Mouse (Mus musculus): Measurements from ENCODE around the gene Pkig. TPM values are rescaled to one million over a fixed set of nuclear protein-coding genes. Genes with fewer than 3 reads are reported as not detected.
A peak's percentile ranks its signal among the peaks of the same experiment; 100 is the strongest.

Pkig gene
- total and polyA plus RNA-seq, 3 experiments = 79.5 to 160 TPM; not detected in 1

DNA sequence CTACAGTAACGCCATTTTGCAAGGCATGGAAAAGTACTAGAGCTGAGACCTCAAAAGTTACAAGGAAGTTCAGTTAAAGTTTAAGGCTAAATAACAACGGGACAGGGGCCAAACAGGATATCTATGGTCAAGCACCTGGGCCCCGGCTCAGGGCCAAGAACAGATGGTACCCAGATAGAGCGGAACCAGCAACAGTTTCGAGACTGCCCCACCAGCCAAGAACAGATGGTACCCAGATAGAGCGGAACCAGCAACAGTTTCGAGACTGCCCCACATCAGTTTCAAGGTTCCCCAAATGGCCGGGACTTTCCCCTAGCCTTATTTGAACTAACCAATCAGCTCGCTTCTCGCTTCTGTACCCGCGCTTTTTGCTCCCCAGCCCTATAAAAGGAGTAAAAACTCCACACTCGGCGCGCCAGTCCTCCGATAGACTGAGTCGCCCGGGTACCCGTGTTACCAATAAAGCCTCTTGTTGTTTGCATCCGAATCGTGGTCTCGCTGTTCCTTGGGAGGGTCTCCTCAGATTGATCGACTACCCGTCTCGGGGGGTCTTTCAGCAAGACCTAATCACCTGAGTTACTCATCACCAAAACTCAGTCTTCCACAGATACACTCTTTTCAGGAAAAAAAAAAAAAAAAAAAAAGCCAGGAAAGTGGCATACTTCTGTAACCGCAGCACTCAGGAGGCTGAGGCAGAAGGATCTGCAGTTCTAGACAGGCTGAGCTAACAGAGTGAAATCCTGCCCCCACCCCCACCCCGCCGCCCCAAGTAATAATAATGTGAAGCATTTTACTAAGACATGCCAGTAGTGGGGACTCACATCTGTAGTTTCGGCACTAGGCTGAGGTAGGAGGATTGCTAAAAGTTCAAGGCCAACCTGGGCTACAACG lies 15.3 kb upstream of the Pkig start:
- peak; percentile 97 for DNase-seq (ENCODE audit: low read depth, low spot score)
- H3K4me1 ChIP-seq (ENCODE audit: control insufficient read depth in 1 of 2, insufficient read depth in 2 of 2, low read length in 2 of 2) = peaks cover 13 to 31% of the 10 kb centered on the region in 2 experiments
- H3K27ac ChIP-seq (ENCODE audit: control insufficient read depth, low read depth, low read length) = peak overlapping the region; percentile 100
- no peak; the same call in 1 of the 2 replicates for TF ChIP-seq SMC3 (IDR thresholded peaks at IDR 0.05; ENCODE audit: low read depth, low read length)
- TF ChIP-seq USF1 (IDR thresholded peaks at IDR 0.05; ENCODE audit: low read depth, low read length) = no peak
- peak; percentile 99 for TF ChIP-seq SIN3A (IDR thresholded peaks at IDR 0.05; ENCODE audit: low read length)
- no peak; the same call in 1 of the 2 replicates for TF ChIP-seq MAX (IDR thresholded peaks at IDR 0.05; ENCODE audit: low read length)
- no peak for TF ChIP-seq USF2 (IDR thresholded peaks at IDR 0.05; ENCODE audit: borderline replicate concordance in 1 of 2, insufficient read depth in 1 of 2, low read depth in 1 of 2, low read length in 2 of 2)
- TF ChIP-seq BHLHE40 (IDR thresholded peaks at IDR 0.05; ENCODE audit: borderline replicate concordance, low read depth, low read length) = no peak
- TF ChIP-seq CHD1 (IDR thresholded peaks at IDR 0.05; ENCODE audit: low read depth, low read length) = no peak; the same call in 1 of the 2 replicates
- 0 out of 2 replicates have a peak, but pooled peaks have one; percentile 32 for TF ChIP-seq ELF1 (IDR thresholded peaks at IDR 0.05; ENCODE audit: low read depth, low read length)
- TF ChIP-seq E2F4 (IDR thresholded peaks at IDR 0.05; ENCODE audit: borderline replicate concordance, low read depth, low read length) = peak; percentile 96
- no peak for TF ChIP-seq GABPA (IDR thresholded peaks at IDR 0.05; ENCODE audit: low read depth, low read length)
- TF ChIP-seq HCFC1 (IDR thresholded peaks at IDR 0.05; ENCODE audit: low read depth, low read length) = 0 out of 2 replicates have a peak, but pooled peaks have one; percentile 52
- peak; percentile 88 for TF ChIP-seq ZNF384 (IDR thresholded peaks at IDR 0.05; ENCODE audit: low read depth, low read length)
- peak; percentile 99 for TF ChIP-seq ZMIZ1 (IDR thresholded peaks at IDR 0.05; ENCODE audit: low read depth, low read length)
- TF ChIP-seq MAFK (IDR thresholded peaks at IDR 0.05; ENCODE audit: borderline replicate concordance, low read depth, low read length) = no peak
- TF ChIP-seq TBP (IDR thresholded peaks at IDR 0.05; ENCODE audit: low read depth, low read length) = peak; percentile 97
- no peak for TF ChIP-seq MEF2A (IDR thresholded peaks at IDR 0.05; ENCODE audit: extremely low read depth, insufficient replicate concordance, low read depth, low read length, poor library complexity, severe bottlenecking)
- TF ChIP-seq POLR2AphosphoS2 (IDR thresholded peaks at IDR 0.05; ENCODE audit: low read length) = peak; percentile 88; the same call in 1 of the 2 replicates
- peak; percentile 98 for TF ChIP-seq MYB (IDR thresholded peaks at IDR 0.05; ENCODE audit: low read depth, low read length)
- TF ChIP-seq KAT2A (conservative IDR thresholded peaks at IDR 0.05; ENCODE audit: low read depth, low read length) = no peak; the same call in 1 of the 2 replicates
- TF ChIP-seq ZKSCAN1 (IDR thresholded peaks at IDR 0.05; ENCODE audit: low read depth, low read length) = no peak
- TF ChIP-seq UBTF (IDR thresholded peaks at IDR 0.05; ENCODE audit: borderline replicate concordance, insufficient read depth, low read depth, low read length) = no peak
- TF ChIP-seq RAD21 (IDR thresholded peaks at IDR 0.05; ENCODE audit: low read depth, low read length) = no peak
- no peak for TF ChIP-seq CHD2 (IDR thresholded peaks at IDR 0.05; ENCODE audit: low read length)
- TF ChIP-seq RCOR1 (IDR thresholded peaks at IDR 0.05; ENCODE audit: low read depth, low read length) = peak; percentile 85
- peak; percentile 98 to 99 for TF ChIP-seq EP300 (IDR thresholded peaks at IDR 0.05; ENCODE audit: low read depth in 1 of 2, low read length in 2 of 2)
- no peak for TF ChIP-seq CTCF (IDR thresholded peaks at IDR 0.05 in 2 of 3, conservative IDR thresholded peaks at IDR 0.05 in 1 of 3; ENCODE audit: control insufficient read depth in 1 of 3, insufficient read depth in 1 of 3, low read depth in 2 of 3, low read length in 3 of 3, poor library complexity in 1 of 3, severe bottlenecking in 1 of 3)
- peak; percentile 52; the same call in 1 of the 2 replicates for TF ChIP-seq MYC (IDR thresholded peaks at IDR 0.05; ENCODE audit: low read depth, low read length)
- TF ChIP-seq POLR2AphosphoS5 (IDR thresholded peaks at IDR 0.05; ENCODE audit: borderline replicate concordance, low read depth, low read length) = peak; percentile 94; the same call in 1 of the 2 replicates
- TF ChIP-seq ETS1 (IDR thresholded peaks at IDR 0.05; ENCODE audit: low read depth, low read length) = peak; percentile 96
- peak; percentile 91 for TF ChIP-seq JUND (IDR thresholded peaks at IDR 0.05; ENCODE audit: low read depth, low read length)
- peak; percentile 90 to 99 for TF ChIP-seq POLR2A (IDR thresholded peaks at IDR 0.05; ENCODE audit: control insufficient read depth in 1 of 2, insufficient read depth in 1 of 2, low read depth in 1 of 2, low read length in 2 of 2, poor library complexity in 1 of 2)
- TF ChIP-seq NRF1 (IDR thresholded peaks at IDR 0.05; ENCODE audit: insufficient read depth, low read depth, low read length, poor library complexity, severe bottlenecking) = no peak
- TF ChIP-seq MAZ (IDR thresholded peaks at IDR 0.05; ENCODE audit: low read depth, low read length) = peak; percentile 68; the same call in 1 of the 2 replicates
- peak; percentile 99 for TF ChIP-seq TCF12 (IDR thresholded peaks at IDR 0.05; ENCODE audit: low read depth, low read length)

More for the DNA sequence above, 15.3 kb upstream of the Pkig start:
- H3K9ac ChIP-seq (ENCODE audit: control insufficient read depth, low read depth, low read length, poor library complexity, severe bottlenecking) = peak overlapping the region; percentile 94
- H3K36me3 ChIP-seq (ENCODE audit: control insufficient read depth in 1 of 2, insufficient read depth in 2 of 2, low read length in 2 of 2) = peaks cover 28 to 49% of the 10 kb centered on the region in 2 experiments
- H3K79me2 ChIP-seq (ENCODE audit: control insufficient read depth, insufficient read depth, low read length, poor library complexity) = peaks cover 62% of the 10 kb centered on the region
- H3K9me3 ChIP-seq (replicated peaks; ENCODE audit: insufficient read depth, low read length) = no peaks in the 10 kb centered on the region
- H3K4me3 ChIP-seq (ENCODE audit: control insufficient read depth in 1 of 2, insufficient read depth in 1 of 2, low read depth in 2 of 2, low read length in 2 of 2) = peak overlapping the region; percentile 78 to 86
- H3K27me3 ChIP-seq (ENCODE audit: control insufficient read depth in 1 of 2, insufficient read depth in 2 of 2, low read length in 2 of 2) = no peaks in the 10 kb centered on the region
